Mouse (Mus musculus) urinary bladder, adult 2 months (tissue): ENCODE data around the gene Ufc1. TPM values are rescaled to one million over a fixed set of nuclear protein-coding genes. Genes with fewer than 3 reads are reported as not detected.
A peak's percentile ranks its signal among the peaks of the same experiment; 100 is the strongest.
"Not testable (repeated sequence)": the region's sequence is repeated elsewhere in the genome, so short reads cannot be mapped to it uniquely, and the experiment has no call there.

Experiments
- DNase-seq: peaks from one replicate; pipeline ENCODE4 v3.0.0; 2022; ENCODE audit warnings: low spot score
- polyA plus RNA-seq: library from polyadenylated mRNA; depleted of rRNA; stranded (reverse); fragments of >200 nt; gene quantifications from 2 replicates; pipeline ENCODE4 v1.2.3, GENCODE M21; 2012; rRNA removed

Ufc1 gene
- polyA plus RNA-seq: 78.1 and 81.2 TPM in 2 replicates

DNA sequence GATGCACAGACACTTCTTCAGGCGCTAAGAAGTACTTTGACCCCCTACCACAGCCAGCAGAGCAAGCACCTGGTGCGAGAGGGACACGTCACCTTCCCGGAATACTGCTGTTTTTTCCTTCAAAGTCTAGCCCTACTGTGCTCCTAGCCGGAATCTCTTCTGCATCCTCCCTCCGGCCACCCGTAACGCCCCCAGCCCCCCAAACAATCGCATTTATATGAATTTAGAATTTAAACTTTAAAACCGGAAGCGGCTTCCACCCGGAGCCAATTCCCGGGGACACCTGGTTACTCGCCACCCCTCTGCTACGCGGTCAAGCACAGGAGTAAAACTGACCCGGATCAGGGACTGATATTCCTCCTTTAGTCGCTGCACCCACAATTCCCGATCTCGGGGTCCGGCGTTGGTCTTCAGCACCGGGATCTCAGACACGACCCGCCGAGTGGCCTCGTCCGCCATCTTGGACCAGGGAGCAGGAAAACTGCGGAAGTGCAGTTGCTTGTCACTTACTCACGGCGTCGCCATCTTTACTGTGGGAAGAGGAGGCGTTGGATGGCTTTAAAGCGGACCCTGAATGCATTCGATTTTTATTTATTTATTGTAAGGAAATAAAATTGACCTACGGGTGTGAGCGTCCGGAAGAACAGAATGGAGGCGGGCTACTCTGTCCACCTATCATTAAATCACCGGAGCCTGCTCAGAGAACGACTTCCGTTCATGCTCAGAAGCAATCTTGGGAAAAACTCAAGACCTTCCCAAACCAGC lies at the start of gene Ufc1:
Gene Ufc1 (minus strand): TSS at position 727 of the 765 bp plus-strand sequence.
- peak; percentile 78 for DNase-seq

DNA sequence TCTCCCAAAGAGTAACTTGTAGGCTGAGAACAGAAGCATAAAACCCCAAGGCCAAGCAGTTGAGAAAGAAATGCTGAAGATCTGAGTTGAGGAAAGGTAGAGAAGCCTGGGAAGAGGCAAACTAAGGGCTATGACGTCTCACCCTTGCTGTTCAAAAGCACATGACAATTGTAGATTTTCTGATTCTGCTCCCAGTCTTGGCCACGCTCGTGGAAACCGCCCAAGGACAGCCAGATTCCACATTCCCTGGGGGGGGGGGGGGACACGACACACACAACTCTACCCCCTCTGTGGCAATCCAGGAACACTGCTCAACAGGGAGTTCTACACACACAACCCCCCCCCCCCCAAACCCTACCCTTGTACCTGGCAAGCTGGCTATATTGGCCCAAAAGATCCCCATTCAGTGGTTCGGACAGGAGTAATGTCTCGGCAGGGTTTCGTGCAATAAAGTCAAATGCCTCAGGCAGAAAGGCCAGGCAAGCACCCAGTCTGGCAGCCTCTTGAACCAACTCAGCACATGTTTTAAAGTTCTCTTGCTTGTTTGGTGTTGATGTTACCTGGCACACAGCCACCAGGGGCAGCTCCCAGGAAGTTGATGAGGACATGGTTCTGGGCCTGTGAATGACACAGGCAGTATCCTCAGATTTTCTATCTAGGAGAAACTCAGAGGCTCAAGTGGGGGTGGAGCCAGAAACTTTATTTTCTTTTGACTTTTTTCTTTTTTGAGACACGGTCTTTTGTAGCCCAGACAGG lies 49.3 kb upstream of the Ufc1 start:
- DNase-seq: no peak

DNA sequence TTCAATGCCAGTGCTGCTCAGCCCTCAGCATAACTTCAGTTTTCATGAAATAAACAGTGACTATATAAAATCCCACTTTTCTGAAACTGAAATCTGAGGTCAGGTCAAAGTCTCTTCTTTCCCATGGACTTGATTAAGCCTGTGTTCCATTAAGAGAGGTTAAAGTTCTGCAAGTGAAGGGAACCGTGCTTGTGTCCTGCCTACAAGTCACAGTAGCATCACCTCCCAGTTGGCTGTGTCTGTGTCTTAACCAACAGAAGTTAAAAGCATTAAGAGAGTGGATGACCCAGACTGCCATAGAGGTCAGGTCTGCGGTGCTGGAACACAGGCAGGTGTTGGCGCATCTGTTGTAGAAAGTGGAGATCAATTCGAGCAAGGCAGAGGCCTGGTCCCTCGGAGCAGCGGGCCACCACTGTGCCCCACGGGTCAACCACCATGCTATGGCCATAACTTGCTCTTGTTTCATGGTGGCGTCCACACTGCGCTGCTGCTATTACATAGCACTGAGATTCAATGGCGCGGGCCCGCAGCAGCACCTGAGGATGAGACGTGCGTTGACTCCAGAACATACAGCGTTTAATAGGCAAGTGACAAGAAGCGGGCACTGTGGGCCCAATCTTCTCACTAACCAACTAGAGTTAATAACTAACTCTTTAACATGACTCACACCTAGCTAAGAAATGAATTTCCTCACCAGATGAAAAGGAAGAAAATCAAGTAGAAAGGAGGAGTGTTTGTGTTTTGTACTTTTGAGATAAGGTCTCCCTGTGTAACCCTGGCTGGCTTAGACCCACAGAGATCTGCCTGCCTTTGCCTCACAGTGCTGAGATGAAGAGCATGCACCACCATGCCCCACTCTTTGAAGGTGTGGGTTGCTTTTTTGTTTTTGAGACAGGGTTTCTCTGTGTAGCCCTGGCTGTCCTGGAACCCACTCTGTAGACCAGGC lies 47.7 kb upstream of the Ufc1 start:
- no peak for DNase-seq

DNA sequence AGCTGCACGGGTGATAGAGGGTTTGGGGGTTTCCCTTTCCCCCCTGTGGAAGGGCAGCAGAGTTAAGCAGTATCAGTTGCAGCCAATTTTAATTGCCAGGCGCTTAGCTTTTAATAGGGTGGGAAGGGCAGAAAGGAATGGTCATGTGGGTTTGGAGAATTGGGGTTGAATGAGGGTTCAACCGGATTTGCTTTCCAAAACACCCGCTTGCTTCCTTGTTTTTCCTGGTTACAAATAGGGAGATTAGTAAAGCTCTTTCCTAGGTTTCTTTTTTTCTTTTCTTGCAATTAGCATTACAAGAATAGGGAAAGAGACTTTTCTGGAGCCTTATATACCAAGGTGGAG lies 35.4 kb upstream of the Ufc1 start:
- no peak for DNase-seq

DNA sequence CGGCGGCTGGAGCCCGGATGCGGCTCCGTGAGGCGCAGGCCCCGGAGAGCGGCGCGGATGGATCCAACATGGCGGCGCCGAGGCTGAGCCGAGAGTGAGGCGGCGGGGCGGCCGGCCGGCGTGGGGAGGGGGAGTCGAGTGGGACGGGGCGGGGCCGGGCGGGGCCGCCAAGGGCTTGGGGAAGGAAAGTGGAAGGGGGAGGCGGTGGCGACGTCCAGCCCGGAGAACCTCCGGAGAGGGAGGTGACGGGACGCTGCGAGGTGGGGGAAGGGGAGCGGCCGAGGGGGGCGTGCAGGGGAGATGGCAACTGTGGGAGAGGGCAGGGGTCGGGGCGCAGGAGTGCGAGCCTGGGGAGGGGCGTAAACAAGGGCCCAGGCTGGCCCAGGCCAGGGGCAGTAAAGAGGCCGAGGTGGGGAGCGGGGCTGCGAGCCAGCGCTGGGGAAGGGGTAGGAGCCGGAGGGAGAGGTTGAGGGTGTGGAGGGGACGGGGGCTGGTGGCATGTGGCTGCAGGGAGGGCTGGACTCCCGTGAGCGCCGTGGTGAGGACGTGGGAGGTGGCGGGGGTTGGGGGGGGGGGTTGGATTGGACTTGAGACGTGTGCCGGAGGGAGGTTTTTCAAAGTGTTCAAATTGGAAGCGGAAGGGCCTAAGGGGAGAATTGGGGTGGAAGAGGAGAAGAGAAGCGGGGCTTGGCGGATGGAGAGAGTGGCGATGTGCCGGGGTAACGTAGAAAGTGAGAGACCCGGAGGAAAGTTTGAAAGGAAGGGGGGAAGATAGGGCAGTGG lies 34.8 kb upstream of the Ufc1 start:
- DNase-seq: peak; percentile 82

DNA sequence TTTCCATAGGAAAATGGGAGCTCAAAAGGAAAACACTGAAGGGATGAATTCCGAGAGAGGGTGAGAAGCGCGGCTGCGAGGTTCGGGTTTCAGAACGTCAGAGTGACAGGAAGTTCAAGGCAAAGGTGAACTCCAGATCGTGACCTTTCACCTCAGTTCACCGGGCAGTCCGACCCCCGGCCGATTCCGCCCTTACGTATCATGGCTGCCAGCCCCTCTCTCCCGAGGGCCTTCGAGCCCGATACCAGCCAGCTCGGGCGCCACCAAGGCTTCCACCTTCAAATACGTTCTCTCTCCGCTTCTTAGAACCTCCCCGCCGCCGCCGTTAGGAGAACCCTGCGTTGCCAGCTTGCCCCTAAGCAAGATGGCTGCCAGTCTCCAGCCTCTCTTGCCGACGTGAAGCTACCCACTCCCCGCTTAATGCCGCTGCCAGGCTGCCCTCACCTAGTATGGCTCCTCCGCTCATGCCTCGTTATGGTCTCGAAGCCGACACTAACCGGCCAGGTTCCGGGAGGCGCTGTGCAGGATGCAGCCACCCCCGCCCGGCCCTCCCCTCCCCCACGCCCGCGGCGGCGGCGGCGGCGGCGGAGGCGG lies 34.1 kb upstream of the Ufc1 start, which contains the start of gene Dedd:
Gene Dedd (plus strand): TSS at position 307 of the 594 bp plus-strand sequence.
- peak; percentile 89 for DNase-seq

DNA sequence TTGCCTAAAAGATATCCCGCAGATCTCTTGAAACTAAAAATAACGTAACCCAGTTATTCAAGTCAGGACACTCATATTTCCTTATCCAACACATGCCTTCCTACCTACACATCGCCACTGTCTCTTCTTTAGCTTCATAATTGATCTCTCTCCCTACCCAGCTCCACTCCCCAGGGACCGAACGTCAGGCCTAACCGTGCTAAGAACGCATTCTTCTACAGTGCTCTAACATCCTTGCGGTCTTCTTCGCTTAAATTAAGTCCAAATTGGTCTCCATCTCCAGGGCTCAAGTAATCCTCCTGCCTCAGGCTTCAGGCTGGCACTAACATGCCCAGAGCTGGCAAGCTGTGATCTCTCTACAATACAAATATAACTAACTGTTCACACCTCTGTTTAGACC lies 33.4 kb upstream of the Ufc1 start:
- no peak for DNase-seq

DNA sequence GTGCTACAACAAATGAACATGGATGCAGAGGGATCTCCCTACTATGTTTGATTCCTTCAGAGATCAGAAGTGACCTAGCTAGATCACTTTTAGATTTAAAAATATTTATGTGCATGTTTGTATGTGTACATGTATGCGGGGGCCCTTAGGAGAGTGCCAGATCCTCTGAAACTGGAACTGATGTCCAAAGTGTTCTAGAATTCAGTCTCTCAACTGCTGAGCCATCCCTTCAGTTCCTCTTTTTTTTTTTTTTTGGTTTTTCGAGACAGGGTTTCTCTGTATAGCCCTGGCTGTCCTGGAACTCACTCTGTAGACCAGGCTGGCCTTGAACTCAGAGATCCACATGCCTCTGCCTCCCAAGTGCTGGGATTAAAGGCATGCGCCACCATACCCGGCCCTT lies 31.8 kb upstream of the Ufc1 start:
- not testable (repeated sequence) for DNase-seq

DNA sequence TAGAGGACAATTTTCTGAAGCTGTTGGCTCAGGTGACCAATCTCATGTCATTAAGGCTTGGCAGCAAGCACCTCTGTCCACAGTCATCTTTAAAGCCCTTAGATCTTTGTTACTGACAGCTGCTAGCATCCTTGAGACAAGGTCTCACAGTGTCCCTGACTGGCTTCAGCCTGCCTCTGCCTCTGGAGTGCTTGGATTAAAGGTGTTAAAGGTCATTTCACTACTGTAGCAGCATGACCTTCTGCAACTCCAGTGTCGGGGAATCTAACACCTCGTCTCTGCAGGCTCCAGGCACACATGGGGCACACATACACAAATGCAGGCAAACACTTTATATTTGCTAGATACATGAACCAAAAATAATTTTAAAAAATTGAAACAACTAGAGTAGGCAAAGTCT lies 30.7 kb upstream of the Ufc1 start:
- no peak for DNase-seq

DNA sequence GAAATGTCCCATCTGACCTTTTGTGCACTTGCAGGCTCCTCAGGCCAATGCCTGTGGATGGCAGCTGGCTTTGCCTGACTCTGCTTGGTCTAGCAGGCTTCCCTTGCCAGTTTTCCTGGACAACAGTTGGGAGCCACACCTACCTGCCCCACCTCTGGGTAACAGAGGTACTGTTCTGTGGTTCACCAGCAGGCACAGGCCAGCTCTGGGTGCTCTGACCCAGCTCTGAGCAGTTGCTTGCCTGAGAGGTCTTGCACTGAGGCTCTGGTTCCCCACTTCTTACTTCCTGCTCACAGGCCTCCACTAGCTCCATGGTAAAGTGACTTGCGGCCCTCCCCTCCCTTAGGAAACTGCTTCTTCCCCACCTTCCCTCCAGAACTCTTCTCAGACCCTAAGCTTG lies 27.2 kb upstream of the Ufc1 start:
- DNase-seq: no peak

DNA sequence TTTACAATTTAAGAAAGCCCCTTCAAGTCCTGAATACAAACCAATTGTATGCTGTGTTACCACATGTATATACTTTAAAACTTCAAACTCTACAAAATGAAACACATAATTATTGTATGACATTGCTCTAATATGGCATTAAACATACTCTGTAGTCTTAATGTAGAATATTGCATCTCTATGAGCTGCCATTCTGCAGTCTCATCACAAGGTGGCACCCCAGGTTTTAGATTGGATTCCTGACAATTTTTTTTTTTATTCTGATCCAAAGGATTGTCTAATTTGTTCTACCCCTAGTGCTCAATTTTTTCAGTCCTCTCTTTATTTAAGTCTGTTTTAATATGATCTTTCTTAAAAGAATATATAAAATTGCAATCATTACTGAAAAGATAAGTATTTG lies 26.6 kb upstream of the Ufc1 start:
- DNase-seq: no peak

DNA sequence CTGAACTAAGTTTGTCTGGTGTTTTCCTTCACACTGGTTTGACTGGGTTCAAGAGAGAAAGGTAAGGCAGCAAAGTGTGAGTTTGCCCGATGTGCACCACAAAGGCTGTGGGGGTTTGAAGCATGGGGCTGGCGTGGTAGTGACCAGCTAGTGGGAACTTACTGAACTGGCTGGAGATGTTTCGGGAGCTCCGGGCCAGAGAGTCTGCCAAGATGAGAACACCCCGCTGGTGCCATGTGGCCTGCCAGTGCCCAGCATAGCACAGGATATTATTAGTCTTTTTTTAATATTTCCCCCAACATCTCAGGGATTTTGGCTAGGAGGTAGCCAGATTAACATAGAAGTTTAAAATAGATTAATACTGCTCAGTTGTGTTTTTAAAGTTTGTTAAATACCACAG lies 25.3 kb upstream of the Ufc1 start:
- DNase-seq: no peak

DNA sequence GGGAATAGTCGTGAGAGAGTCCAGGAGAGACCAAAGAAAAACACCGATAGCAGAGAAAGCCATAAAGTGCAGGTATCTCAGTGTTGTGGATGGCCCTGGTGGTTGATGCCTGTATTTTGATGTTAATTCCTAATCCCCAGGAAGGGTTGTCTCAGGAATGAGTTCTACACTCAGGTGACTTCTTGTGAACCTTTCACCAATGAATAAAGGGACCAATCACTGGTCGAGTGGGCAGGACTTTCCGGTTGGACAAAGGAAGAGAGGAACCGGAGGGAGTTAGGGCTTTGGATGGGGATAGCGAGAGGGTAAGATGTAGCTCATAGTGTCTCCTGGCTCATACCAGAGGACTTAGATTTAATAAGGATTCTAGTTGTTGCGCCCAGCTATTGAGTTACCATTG lies 24.9 kb upstream of the Ufc1 start:
- no peak for DNase-seq

DNA sequence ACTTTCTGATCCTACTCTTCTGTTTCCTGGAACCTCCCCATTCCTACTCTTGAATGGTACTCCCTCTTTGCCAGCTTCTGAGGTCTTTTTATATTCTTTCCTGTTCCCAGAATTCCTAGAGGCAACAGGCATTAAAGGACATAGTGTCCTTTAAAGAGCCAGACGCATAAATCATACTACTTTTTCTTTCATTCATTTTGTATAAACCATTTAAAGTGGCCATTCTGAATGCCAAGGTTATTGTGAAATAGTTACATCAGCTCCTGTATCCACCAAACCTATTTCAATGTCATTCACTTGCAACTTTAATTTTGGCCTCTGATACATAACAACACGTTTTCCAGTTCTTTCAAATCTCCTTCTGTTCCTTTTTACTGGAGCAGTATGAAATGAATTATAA lies 14.5 kb upstream of the Ufc1 start:
- no peak for DNase-seq

DNA sequence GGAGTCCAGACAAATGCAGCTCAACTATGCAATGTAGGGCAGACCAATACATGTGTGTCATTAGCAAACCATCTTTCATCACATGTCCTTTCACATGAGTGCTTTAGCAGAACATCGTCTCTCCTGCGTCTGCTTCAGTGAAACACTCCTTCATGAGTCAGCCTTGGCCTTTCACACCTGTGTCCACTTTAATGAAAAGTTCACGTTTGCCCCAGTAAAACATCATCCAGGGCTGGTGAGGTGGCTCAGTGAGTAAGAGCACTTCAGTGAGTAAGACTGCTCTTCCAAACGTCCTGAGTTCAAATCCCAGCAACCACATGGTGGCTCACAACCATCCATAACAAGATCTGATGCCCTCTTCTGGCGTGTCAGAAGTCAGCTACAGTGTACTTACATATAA lies 11.3 kb upstream of the Ufc1 start:
- not testable (repeated sequence) for DNase-seq

DNA sequence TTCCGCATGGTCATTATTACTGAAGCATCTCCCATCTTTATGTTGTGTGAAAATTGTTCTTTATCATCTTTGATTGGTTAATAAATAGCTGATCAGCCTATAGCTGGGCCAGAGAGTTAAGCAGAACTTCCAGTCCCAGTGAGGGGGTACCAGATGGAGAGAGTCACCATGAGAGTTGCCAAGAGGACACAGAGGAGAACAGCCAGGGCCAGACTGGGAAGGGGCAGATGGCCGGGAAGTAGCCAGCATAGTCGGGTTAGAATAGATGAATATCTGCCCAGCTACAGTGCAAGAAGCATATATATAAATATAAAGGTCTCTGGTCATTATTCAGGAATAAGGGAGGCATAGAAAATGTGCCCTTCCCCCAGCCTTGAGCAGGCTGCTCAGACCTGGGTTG lies 3.4 kb upstream of the Ufc1 start:
- no peak for DNase-seq

DNA sequence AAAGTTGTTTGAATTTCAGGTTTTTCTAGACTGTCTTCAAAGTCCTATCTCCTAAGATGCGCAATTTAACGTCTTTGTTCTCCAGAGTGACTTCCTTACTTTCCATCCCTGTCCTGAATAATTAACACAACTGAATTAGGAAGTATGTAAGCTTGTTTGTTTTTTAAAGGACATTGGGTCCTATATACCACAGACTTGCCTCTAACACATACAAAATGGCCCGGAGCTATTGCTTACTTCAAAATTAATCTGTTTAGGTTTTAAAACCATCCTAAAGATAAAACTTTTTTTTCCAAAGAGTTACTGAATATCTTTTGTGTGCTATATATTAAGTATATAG lies 209 bp upstream of the Ufc1 start:
- no peak for DNase-seq

DNA sequence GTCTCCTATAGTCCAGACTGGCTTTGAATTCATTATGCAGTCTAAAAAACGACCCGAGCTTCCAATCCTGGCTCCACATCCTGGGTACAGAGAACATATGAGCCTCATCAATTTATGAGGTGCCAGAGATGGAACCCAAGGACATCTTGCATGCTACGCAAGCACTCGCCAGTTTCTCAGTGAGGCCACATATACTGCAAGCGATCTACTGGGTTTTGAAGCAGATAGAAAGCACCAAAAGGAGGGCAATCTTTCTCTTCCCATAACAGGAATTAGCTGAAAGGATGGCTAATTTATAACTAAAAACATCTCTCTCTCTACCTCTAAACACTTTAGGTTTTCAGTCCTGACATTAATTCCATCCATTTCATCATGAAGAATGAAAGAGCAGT lies 922 bp downstream of the Ufc1 start:
- DNase-seq: no peak

DNA sequence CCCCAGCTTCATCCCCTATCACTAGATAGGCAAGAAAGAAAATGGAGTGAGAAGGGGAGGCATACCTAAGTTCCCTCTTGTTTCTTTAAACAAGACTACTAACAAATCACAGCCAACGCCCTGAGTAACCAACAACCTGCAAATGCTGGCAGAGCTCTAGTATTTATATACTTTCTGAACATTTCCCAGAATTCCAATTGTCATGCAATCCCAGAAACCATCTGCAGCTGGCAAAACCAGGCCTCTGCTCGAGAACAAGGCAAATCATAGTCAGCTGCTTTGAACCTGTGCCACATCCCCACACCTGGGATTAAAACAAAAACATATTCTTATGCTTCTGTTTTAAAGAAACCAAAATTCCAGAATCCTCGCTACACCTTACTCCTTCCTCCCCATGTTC lies 1.5 kb downstream of the Ufc1 start:
- DNase-seq: no peak

DNA sequence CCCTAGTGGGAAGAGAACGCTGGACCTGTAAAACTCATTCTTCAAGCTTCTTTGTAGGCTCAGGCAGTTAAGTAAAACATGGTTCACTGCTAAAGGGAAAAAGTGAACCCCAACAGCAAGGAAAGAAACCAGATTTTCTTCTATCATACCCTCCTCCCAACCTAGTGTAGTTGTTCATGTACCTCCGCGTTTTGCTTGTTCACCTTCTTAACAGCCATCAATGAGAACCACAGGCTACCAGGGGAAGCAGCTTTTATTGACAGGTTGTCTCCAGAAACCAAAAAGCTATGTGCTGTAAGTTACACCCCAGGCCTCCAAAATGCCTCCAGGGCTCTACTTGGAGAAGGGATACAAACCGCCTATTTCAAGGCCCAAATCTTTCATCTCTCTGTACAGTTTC lies 6.5 kb downstream of the Ufc1 start:
- DNase-seq: no peak
